14 mouse cellular contexts compared by ENCODE assay signal in genomic region chr7:35772347-35772746, GRCm38 (mm10).
"Had no signal": no experiment of that assay in that cellular context is flagged by ENCODE, and none has a peak within 500 bp of the region (broad histone marks: within the 10 kb centered on the region; RNA-seq: fewer than 3 reads in every experiment).

No protein-coding gene starts in this region.

- DNase-seq: gastrocnemius, adult 2 months; gastrocnemius, postnatal 10 days; gastrocnemius, postnatal 25 days; heart, adult 18-20 months; heart, postnatal 10 days; heart, postnatal 4 days; kidney, adult 18-20 months; kidney, adult 8-10 months; kidney, postnatal 10 days; kidney, postnatal 25 days; kidney, postnatal 4 days; liver; liver, embryonic 13.5 days; liver, postnatal 0 days had no signal
